Mouse (Mus musculus) layer of hippocampus, postnatal 25 days (tissue): ENCODE data around the gene Clstn2. TPM values are rescaled to one million over a fixed set of nuclear protein-coding genes. Genes with fewer than 3 reads are reported as not detected.

Experiments
- DNase-seq, 2 experiments: peaks; one replicate each; pipeline ENCODE4 v3.0.0; 2022; ENCODE audit warnings: mixed read lengths in 2 of 2, low spot score in 1 of 2; ENCODE audit errors: extremely low spot score in 1 of 2
- total RNA-seq, 2 experiments: library from RNA; stranded (reverse); gene quantifications; 2 replicates each; pipeline ENCODE4 v1.2.3; 2021

The Clstn2 gene
- 100 to 1,000 TPM; 138 to 161 TPM for total RNA-seq

- DNase-seq, result peak; percentile 66 to 77
These were observed at the start of gene Clstn2 for GRCm38 (mm10) chr9:98032573-98033272. Clstn2 (minus strand) TSS chr9:98033181.

- DNase-seq, result no peak
These were observed 34.8 kb upstream of the Clstn2 start for GRCm38 (mm10) chr9:98067767-98068166.

DNA sequence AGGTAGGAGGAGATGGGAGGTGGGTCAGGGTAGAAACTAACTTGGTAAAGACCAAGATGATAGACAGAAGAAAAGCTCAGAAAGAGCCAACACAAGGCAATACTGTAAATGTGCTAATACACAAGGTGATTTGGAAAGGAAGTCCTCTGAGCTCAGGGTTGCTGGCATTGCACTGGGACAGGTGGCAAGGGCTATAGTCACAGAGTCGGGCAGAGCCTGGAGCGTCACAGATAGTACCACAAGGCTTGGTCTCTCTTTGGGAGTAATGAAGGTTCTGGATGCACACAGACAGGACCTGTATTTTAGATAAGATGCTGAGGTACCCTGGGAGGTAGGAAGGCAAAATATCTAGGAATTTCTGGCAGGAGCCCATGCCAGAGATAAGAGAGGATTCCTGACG lies 28.7 kb upstream of the Clstn2 start:
- no peak for DNase-seq

GRCm38 (mm10) chr9:98057291-98057690 lies 24.3 kb upstream of the Clstn2 start:
- DNase-seq, result no peak

DNA sequence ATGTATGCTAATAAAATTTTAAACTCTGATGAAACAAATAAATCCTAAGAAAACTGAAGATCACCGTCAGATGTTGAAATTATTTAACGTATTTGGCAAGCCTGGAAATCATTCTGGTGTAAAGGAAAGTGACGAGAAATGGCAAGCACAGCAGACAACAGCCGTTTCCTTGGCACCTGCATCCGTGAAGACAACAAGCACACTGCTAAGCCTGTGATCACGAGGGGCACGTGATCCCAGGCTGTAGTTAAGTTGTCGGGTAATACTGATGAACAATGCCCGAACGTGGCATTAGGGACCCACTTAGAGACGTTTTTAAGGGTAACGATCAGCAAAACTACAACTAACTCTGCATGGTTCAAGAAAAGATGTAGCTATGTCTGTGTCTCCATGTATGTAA lies 18.4 kb upstream of the Clstn2 start:
- DNase-seq, result no peak

- no peak for DNase-seq
These were observed 383 bp upstream of the Clstn2 start for GRCm38 (mm10) chr9:98033273-98033855.

GRCm38 (mm10) chr9:98031898-98032572 lies 946 bp downstream of the Clstn2 start:
- no peak for DNase-seq

- no peak for DNase-seq
These were observed 2.3 kb downstream of the Clstn2 start for GRCm38 (mm10) chr9:98030715-98031114.

GRCm38 (mm10) chr9:98025548-98025947 lies 7.4 kb downstream of the Clstn2 start:
- no peak for DNase-seq

DNA sequence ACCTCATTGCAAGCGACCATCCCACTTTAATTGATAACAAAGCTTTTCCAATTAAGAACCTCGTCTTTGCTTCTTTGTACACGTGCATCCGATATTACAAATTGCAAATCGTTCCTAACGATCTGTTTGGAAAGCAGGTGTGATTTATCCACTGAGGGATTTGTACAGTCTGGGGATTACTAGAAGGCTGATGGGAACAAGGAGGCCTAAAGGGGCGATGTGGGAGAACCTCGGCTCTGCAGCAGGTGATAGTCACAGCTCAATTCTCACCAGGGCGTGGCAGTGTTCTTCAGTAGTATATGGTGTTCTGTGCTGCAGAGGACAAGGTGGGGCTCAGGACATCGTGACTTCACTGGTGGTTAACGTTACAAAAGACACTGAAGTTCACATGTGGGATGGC lies 9.9 kb downstream of the Clstn2 start:
- DNase-seq, result no peak

GRCm38 (mm10) chr9:98019876-98020275 lies 13.1 kb downstream of the Clstn2 start:
- no peak for DNase-seq

- no peak for DNase-seq
These were observed 14.3 kb downstream of the Clstn2 start for GRCm38 (mm10) chr9:98018687-98019086.

DNA sequence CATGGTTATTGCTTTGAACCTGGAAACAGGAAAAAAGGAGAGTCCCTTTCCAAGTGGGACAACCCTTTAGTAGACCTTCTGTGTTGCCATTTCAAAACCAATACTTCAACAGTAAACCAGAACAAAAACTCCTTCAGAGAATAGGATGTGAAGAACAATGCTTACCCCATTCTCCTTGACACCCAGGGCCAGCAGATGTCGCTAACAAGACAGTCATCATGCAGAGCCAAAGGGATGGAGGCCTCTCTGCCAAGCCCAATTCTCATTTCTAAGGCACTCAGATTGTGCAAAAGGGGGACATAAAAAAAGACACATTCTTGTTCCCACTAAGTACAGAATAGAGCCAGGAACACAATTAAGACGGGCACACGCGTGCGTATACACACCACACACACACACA lies 16.4 kb downstream of the Clstn2 start:
- DNase-seq, result no peak

- DNase-seq, result no peak
These were observed 36.6 kb downstream of the Clstn2 start for GRCm38 (mm10) chr9:97996349-97996748.

DNA sequence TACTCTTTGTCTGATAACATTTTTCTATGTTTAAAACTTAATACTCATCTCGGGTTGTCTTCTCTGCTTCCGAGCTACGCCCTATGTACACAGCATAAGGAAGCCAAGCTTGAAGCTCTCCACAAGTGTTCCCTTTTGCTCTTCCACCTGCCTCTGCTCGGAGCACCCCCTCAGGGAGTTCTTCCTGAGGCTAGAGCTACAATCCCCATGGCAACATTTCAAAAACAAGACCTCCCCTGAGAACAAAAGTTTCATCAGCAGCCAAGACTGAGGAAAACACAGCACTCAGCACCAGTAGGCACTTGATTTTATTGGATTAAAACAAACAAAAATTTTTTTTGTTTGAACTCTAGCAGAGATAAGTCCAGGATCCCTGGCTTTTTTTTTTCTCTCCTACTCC lies 37.3 kb downstream of the Clstn2 start:
- DNase-seq, result no peak

DNA sequence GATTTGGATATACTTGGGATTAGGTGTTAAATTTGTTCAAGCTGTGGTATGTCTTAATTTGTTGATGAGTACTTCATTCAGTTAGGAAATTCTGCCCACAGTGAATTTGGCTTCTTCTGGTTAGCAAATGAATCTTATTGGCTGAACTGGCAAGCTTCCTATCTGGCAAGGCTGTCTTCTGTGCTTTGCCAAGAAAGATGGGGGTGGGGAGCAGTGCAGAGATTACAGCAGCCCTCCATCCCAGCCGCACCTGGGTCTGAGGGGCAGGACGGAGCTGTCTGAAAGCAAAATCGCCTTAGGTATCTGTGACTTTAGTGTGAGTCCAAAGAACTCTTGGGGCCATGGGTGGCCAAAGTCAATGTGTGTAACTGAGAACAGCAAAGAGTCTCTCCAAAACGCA lies 40.9 kb downstream of the Clstn2 start:
- DNase-seq, result no peak

DNA sequence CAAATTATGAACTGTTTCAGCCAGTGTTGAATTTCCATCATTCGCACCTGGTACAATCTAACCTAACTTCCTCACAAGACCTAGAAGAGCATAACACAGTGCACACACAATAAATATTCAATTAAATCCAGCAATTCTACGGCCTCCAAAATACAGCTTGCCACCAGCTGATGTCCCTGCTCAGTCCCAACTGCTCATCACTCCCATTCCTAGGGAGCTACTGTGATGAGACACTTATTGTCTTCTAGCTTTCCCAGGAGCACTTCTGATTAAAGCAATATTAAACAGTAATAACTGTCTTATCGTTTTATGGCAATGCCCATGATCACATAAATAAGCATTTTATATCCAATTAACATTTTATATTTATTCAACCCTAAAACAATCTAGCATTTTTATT lies 55.6 kb downstream of the Clstn2 start:
- DNase-seq, result no peak

DNA sequence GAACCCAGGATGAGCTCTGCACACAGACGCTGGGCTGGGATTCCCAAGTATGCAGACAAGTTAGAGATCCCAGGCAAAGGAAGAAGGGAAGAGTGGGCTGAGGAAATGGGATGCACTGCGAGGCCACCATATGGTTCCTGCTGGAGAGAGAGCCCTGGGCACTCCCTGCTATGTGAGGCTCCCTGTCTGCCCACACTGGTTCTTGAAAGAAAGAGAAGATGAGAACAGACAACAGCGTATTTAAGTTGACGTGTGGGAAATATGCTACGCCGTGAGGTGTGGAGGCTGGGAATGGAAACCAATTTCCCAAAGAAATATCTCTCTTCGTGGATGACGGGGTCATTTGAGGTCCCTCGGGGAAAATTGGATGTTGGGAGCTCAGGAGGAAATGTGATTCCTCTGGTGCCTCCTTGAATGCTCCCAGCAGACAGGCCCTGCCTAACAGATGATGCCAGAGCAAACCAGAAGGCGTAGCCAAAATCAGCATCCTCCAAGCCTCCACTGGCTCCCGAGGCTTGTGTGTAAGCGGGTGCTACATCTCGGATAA lies 58.1 kb downstream of the Clstn2 start:
- DNase-seq, result no peak

- DNase-seq, result no peak
These were observed 66.3 kb downstream of the Clstn2 start for GRCm38 (mm10) chr9:97966691-97967090.

DNA sequence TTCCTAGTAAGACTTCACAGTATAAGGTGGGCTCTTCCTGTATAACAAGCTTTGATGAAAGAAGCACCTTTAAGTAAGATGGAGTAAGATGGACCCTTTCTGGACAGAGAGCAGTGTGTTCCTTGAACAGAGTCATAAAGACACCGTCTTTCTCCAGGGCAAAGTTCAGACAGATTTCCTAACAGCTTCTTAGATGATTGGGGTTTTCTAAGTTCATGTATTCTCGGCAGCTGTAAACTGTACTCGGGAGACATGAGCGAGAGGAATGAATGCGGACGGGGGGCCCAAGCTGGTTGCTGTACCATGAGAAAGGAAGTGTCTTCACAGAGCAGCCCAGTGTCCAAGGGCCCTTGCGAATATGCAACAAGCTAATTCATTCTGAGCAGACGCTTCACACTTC lies 75.5 kb downstream of the Clstn2 start:
- no peak for DNase-seq

- no peak for DNase-seq
These were observed 76.4 kb downstream of the Clstn2 start for GRCm38 (mm10) chr9:97956407-97957106.
